Mouse (Mus musculus) myocyte (in vitro differentiated cells): ENCODE results near the gene Mcfd2. TPM values are rescaled to one million over a fixed set of nuclear protein-coding genes. Genes with fewer than 3 reads are reported as not detected.

Experiments
- H3K27me3 ChIP-seq: one replicate; pipeline ENCODE4 v1.6.1; 2011; ENCODE audit not compliant: control insufficient read depth, insufficient read depth, insufficient read length
- H3K36me3 ChIP-seq: one replicate; pipeline ENCODE4 v1.6.1; 2011; ENCODE audit not compliant: control insufficient read depth, insufficient read depth
- H3K4me2 ChIP-seq: one replicate; pipeline ENCODE4 v1.6.1; 2011; ENCODE audit warnings: low read depth, control low read depth
- H3K4me3 ChIP-seq: one replicate; pipeline ENCODE4 v1.5.1; 2011; ENCODE audit warnings: mild to moderate bottlenecking, control low read depth, moderate library complexity
- H3K79me2 ChIP-seq: one replicate; pipeline ENCODE4 v1.6.1; 2011; ENCODE audit not compliant: control insufficient read depth, insufficient read depth
- H3ac ChIP-seq: one replicate; pipeline ENCODE4 v1.6.1; 2011; ENCODE audit not compliant: control insufficient read depth, insufficient read length
- CEBPB ChIP-seq: IDR thresholded peaks from 2 replicates; pipeline ENCODE4 v1.6.1; 2011; ENCODE audit warnings: mild to moderate bottlenecking, moderate library complexity; ENCODE audit not compliant: poor library complexity, insufficient read depth, severe bottlenecking
- E2F4 ChIP-seq: IDR thresholded peaks from one replicate; pipeline ENCODE4 v1.6.1; 2011; ENCODE audit warnings: mild to moderate bottlenecking, control low read depth, moderate library complexity; ENCODE audit not compliant: insufficient read depth
- MAX ChIP-seq: IDR thresholded peaks from one replicate; pipeline ENCODE4 v1.6.1; 2011; ENCODE audit warnings: low read depth, mild to moderate bottlenecking, control low read depth
- MYOD1 ChIP-seq, 3 experiments: IDR thresholded peaks; one replicate each; pipeline ENCODE4 v1.6.1; 2011; ENCODE audit warnings: control low read depth in 2 of 3, low read depth in 2 of 3, mild to moderate bottlenecking in 2 of 3, moderate library complexity in 1 of 3; ENCODE audit not compliant: insufficient read length in 2 of 3, control insufficient read depth in 1 of 3
- MYOG ChIP-seq, 3 experiments: IDR thresholded peaks; one replicate each; pipeline ENCODE4 v1.6.1; 2011; ENCODE audit warnings: control low read depth in 2 of 3, low read depth in 2 of 3, mild to moderate bottlenecking in 2 of 3; ENCODE audit not compliant: insufficient read length in 2 of 3, control insufficient read depth in 1 of 3, insufficient read depth in 1 of 3
- POLR2A ChIP-seq: IDR thresholded peaks from one replicate; pipeline ENCODE4 v1.6.1; 2011; ENCODE audit warnings: low read depth, mild to moderate bottlenecking, control low read depth, moderate library complexity; ENCODE audit not compliant: insufficient read length
- POLR2AphosphoS2 ChIP-seq: IDR thresholded peaks from one replicate; pipeline ENCODE4 v1.6.1; 2011; ENCODE audit warnings: low read depth, control low read depth; ENCODE audit not compliant: insufficient read length
- REST ChIP-seq: IDR thresholded peaks from one replicate; pipeline ENCODE4 v1.6.1; 2011; ENCODE audit warnings: mild to moderate bottlenecking, control low read depth, moderate library complexity; ENCODE audit not compliant: insufficient read depth, insufficient read length
- SRF ChIP-seq: IDR thresholded peaks from one replicate; pipeline ENCODE4 v1.6.1; 2011; ENCODE audit warnings: low read depth; ENCODE audit not compliant: control insufficient read depth, insufficient read length
- TCF12 ChIP-seq: IDR thresholded peaks from one replicate; pipeline ENCODE4 v1.6.1; 2011; ENCODE audit warnings: mild to moderate bottlenecking, control low read depth; ENCODE audit not compliant: poor library complexity, insufficient read depth, severe bottlenecking
- TCF3 ChIP-seq: IDR thresholded peaks from one replicate; pipeline ENCODE4 v1.6.1; 2011; ENCODE audit warnings: low read depth, control low read depth; ENCODE audit not compliant: insufficient read length
- USF1 ChIP-seq: IDR thresholded peaks from one replicate; pipeline ENCODE4 v1.6.1; 2011; ENCODE audit warnings: low read depth, mild to moderate bottlenecking, control low read depth, moderate library complexity
- polyA plus RNA-seq: library from polyadenylated mRNA; unstranded; fragments of >200 nt; fragmentation: generic; extraction: Trizol; gene quantifications from one replicate; pipeline ENCODE4 v1.2.1, GENCODE M21; 2012; ENCODE audit warnings: missing spikeins

Gene Mcfd2
- polyA plus RNA-seq, 1 experiment = 59.1 TPM

- TF ChIP-seq POLR2AphosphoS2 = no peak
- no peak for TF ChIP-seq E2F4
- TF ChIP-seq SRF = no peak
- no peak for TF ChIP-seq POLR2A
- no peak for TF ChIP-seq TCF3
- no peak for TF ChIP-seq CEBPB
- TF ChIP-seq MYOD1 (IDR thresholded peaks at IDR 0.05; ENCODE audit: control insufficient read depth in 1 of 3, insufficient read length in 2 of 3, low read depth in 2 of 3) = no peak
- TF ChIP-seq MAX = no peak
- H3ac ChIP-seq = no peak overlapping the region
- no peaks in the 10 kb centered on the region for H3K27me3 ChIP-seq
- no peaks in the 10 kb centered on the region for H3K36me3 ChIP-seq
- peak overlapping the region; percentile 98 for H3K4me2 ChIP-seq
- peak overlapping the region; percentile 46 for H3K4me3 ChIP-seq
- H3K79me2 ChIP-seq = peaks cover 10% of the 10 kb centered on the region
Measured at GRCm38 (mm10) chr17:87284482-87285040, 18.8 kb upstream of the Mcfd2 start.

GRCm38 (mm10) chr17:87283755-87284481 lies 18.2 kb upstream of the Mcfd2 start:
- peak overlapping the region; percentile 93 for H3ac ChIP-seq
- peaks cover 10% of the 10 kb centered on the region for H3K79me2 ChIP-seq
- peak overlapping the region; percentile 98 for H3K4me2 ChIP-seq
- no peaks in the 10 kb centered on the region for H3K27me3 ChIP-seq
- TF ChIP-seq USF1 (no peak), E2F4 (no peak), MYOD1 (IDR thresholded peaks at IDR 0.05; ENCODE audit: control insufficient read depth in 1 of 3, insufficient read length in 2 of 3, low read depth in 2 of 3) (no peak), TCF3 (no peak), SRF (no peak), TCF12 (no peak), MYOG (IDR thresholded peaks at IDR 0.05; ENCODE audit: control insufficient read depth in 1 of 3, insufficient read depth in 1 of 3, insufficient read length in 2 of 3, low read depth in 2 of 3) (peak in 1 of 3 experiments; percentile 19), MAX (no peak), CEBPB (no peak), REST (no peak), POLR2A (peak; percentile 55), POLR2AphosphoS2 (peak; percentile 59)
- H3K4me3 ChIP-seq = peak overlapping the region; percentile 46
- H3K36me3 ChIP-seq = no peaks in the 10 kb centered on the region

GRCm38 (mm10) chr17:87283055-87283754 lies 17.5 kb upstream of the Mcfd2 start:
- Histone ChIP-seq H3K36me3 (no peaks in the 10 kb centered on the region), H3K4me2 (peak overlapping the region; percentile 98), H3K4me3 (peak overlapping the region; percentile 46), H3ac (peak overlapping the region; percentile 93), H3K79me2 (peaks cover 10% of the 10 kb centered on the region), H3K27me3 (no peaks in the 10 kb centered on the region)
- TF ChIP-seq USF1 (peak; percentile 79), MYOD1 (IDR thresholded peaks at IDR 0.05; ENCODE audit: control insufficient read depth in 1 of 3, insufficient read length in 2 of 3, low read depth in 2 of 3) (no peak), POLR2A (no peak)

- no peaks in the 10 kb centered on the region for H3K27me3 ChIP-seq
- peak within 1 kb of the TSS; percentile 46 for H3K4me3 ChIP-seq
- no peak for TF ChIP-seq TCF12
- TF ChIP-seq MYOG (IDR thresholded peaks at IDR 0.05; ENCODE audit: control insufficient read depth in 1 of 3, insufficient read depth in 1 of 3, insufficient read length in 2 of 3, low read depth in 2 of 3) = peak; percentile 59 to 92 (median 71)
- no peak for TF ChIP-seq MAX
- peak; percentile 49 for TF ChIP-seq SRF
- TF ChIP-seq POLR2AphosphoS2 = peak; percentile 95
- TF ChIP-seq MYOD1 (IDR thresholded peaks at IDR 0.05; ENCODE audit: control insufficient read depth in 1 of 3, insufficient read length in 2 of 3, low read depth in 2 of 3) = peak in 2 of 3 experiments; percentile 85 to 94
- TF ChIP-seq POLR2A = peak; percentile 90
- peak within 1 kb of the TSS; percentile 98 for H3K4me2 ChIP-seq
- H3ac ChIP-seq = peak within 1 kb of the TSS; percentile 93
- H3K79me2 ChIP-seq = peaks cover 10% of the 10 kb centered on the region
- H3K36me3 ChIP-seq = no peaks in the 10 kb centered on the region
Measured at GRCm38 (mm10) chr17:87282706-87283053, 16.9 kb upstream of the Mcfd2 start, which contains the start of gene Ttc7. Ttc7 (plus strand) TSS chr17:87282886.
